Mouse (Mus musculus): Measurements from ENCODE around the gene Tcf20.

DNA sequence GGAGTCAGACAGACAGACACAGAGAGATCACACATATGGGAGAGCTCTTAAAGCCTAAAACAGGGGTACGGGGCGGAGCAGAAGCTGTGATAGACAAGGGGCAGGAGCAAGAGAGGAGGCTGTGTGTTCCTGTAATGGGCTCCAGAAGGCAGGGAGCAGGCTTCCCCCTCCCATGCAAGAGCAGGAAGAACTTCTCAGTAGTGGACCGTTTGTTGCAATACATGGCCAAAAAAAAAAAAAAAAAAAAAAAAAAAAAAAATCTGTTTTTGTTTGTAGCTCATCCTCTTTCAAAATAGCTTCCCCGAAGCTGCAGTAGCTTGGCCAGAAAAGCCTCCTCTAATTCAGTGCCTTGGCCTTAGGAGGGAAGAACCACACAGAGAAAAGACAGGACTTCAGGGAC lies 43.2 kb upstream of the Tcf20 start:
- TF ChIP-seq CTCF (IDR thresholded peaks at IDR 0.05; ENCODE audit: extremely low read depth, insufficient read depth, low read length) (no peak), POLR2A (IDR thresholded peaks at IDR 0.05; ENCODE audit: extremely low read depth, insufficient read depth, low read length) (no peak)
